Mouse (Mus musculus): ENCODE data around the gene Efna2.
"Not testable (repeated sequence)": the region's sequence is repeated elsewhere in the genome, so short reads cannot be mapped to it uniquely, and the experiment has no call there.

Gene Efna2

GRCm38 (mm10) chr10:80187739-80188138 is 8.5 kb downstream of the Efna2 start:
- no peak for DNase-seq (ENCODE audit: low read depth, low spot score)

- no peak for DNase-seq (ENCODE audit: low read depth, low spot score)
Measured at GRCm38 (mm10) chr10:80188453-80189024, 9.3 kb downstream of the Efna2 start.

GRCm38 (mm10) chr10:80189999-80190398 is 10.7 kb downstream of the Efna2 start:
- DNase-seq (ENCODE audit: low read depth, low spot score), result no peak

GRCm38 (mm10) chr10:80190491-80191051 is 11.3 kb downstream of the Efna2 start:
- peak; percentile 61 for DNase-seq (ENCODE audit: low read depth, low spot score)

GRCm38 (mm10) chr10:80193976-80194375 is 14.7 kb downstream of the Efna2 start:
- no peak for DNase-seq (ENCODE audit: low read depth, low spot score)

- DNase-seq (ENCODE audit: low read depth, low spot score), result no peak
Measured at GRCm38 (mm10) chr10:80194441-80194840, 15.2 kb downstream of the Efna2 start.

GRCm38 (mm10) chr10:80196167-80196566 is 16.9 kb downstream of the Efna2 start:
- DNase-seq (ENCODE audit: low read depth, low spot score), result no peak

- DNase-seq (ENCODE audit: low read depth, low spot score), result no peak
Measured at GRCm38 (mm10) chr10:80196778-80197581, 17.7 kb downstream of the Efna2 start.

- peak; percentile 92 for DNase-seq (ENCODE audit: low read depth, low spot score)
Measured at GRCm38 (mm10) chr10:80199440-80200008, 20.2 kb downstream of the Efna2 start.

- DNase-seq (ENCODE audit: low read depth, low spot score), result no peak
Measured at GRCm38 (mm10) chr10:80200485-80200884, 21.2 kb downstream of the Efna2 start.

- no peak for DNase-seq (ENCODE audit: low read depth, low spot score)
Measured at GRCm38 (mm10) chr10:80204055-80204454, 24.8 kb downstream of the Efna2 start.

GRCm38 (mm10) chr10:80207201-80207600 is 27.9 kb downstream of the Efna2 start:
- no peak for DNase-seq (ENCODE audit: low read depth, low spot score)

- no peak for DNase-seq (ENCODE audit: low read depth, low spot score)
Measured at GRCm38 (mm10) chr10:80207676-80208075, 28.4 kb downstream of the Efna2 start.

GRCm38 (mm10) chr10:80208248-80208647 is 29.0 kb downstream of the Efna2 start:
- no peak for DNase-seq (ENCODE audit: low read depth, low spot score)

GRCm38 (mm10) chr10:80208841-80209371 is 29.6 kb downstream of the Efna2 start:
- DNase-seq (ENCODE audit: low read depth, low spot score), result peak; percentile 52

GRCm38 (mm10) chr10:80211547-80212103 is 32.3 kb downstream of the Efna2 start:
- not testable (repeated sequence) for DNase-seq (ENCODE audit: low read depth, low spot score)

- no peak for DNase-seq (ENCODE audit: low read depth, low spot score)
Measured at GRCm38 (mm10) chr10:80215048-80215772, 35.9 kb downstream of the Efna2 start.

GRCm38 (mm10) chr10:80220676-80221075 is 41.4 kb downstream of the Efna2 start:
- DNase-seq (ENCODE audit: low read depth, low spot score), result no peak

- not testable (repeated sequence) for DNase-seq (ENCODE audit: low read depth, low spot score)
Measured at GRCm38 (mm10) chr10:80223137-80223536, 43.9 kb downstream of the Efna2 start.

- no peak for DNase-seq (ENCODE audit: low read depth, low spot score)
Measured at GRCm38 (mm10) chr10:80226071-80226415, 46.8 kb downstream of the Efna2 start.

GRCm38 (mm10) chr10:80226416-80227165 is 47.3 kb downstream of the Efna2 start, which contains the start of gene Mum1:
Gene Mum1 (plus strand): TSS chr10:80226434.
- DNase-seq (ENCODE audit: low read depth, low spot score), result peak; percentile 99
